13 mouse cellular contexts compared by ENCODE assay signal in the genomic region with DNA sequence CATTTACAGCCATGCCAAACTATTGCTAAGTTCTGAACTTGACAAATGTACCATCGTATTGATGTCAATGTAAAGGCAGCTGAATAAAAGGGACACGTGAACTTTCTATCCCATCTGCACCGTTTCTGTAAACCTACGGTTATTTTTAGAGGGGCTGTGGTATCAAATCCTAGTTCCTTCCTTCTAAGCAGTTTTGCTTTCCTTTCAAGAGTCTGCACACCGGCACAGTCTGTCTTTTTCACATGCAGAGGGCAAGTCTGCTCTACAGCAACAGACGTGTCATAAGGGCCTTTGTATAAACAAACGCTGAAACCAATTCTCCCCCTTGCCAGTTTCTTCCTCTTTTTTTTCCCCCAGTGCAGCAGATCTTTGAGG. TPM values are rescaled to one million over a fixed set of nuclear protein-coding genes. Genes with fewer than 3 reads are reported as not detected.
A peak's percentile ranks its signal among the peaks of the same experiment; 100 is the strongest.
DNase-seq lines count a peak whose midpoint lies in the region; ATAC-seq and TF ChIP-seq lines count a peak whose summit lies in the region.
"Had no signal": no experiment of that assay in that cellular context is flagged by ENCODE, and none has a peak within 500 bp of the region (broad histone marks: within the 10 kb centered on the region; RNA-seq: fewer than 3 reads in every experiment).

No protein-coding gene starts in this region.

- DNase-seq in kidney, adult 2 months, result peak; percentile 8
- DNase-seq in kidney, postnatal 10 days, result no peak
- peak; percentile 73 to 78 for DNase-seq in B cell, adult 2 months
- DNase-seq in kidney, adult 18-20 months, result no peak
- DNase-seq in adrenal gland, adult 2 months, result no peak
- DNase-seq: adrenal gland, postnatal 36 days; cerebellum, adult 9-11 months had no signal

- no peak overlapping the region for H3K9ac ChIP-seq in midbrain, embryonic 13.5 days (replicated peaks)
- H3K9ac ChIP-seq: intestine, embryonic 15.5 days; limb, embryonic 12.5 days had no signal

- H3K4me2 ChIP-seq in midbrain, embryonic 13.5 days (replicated peaks), result no peak overlapping the region
- H3K4me2 ChIP-seq: intestine, embryonic 15.5 days; limb, embryonic 12.5 days had no signal

- H3K9me3 ChIP-seq in midbrain, embryonic 13.5 days, result no peaks in the 10 kb centered on the region
- H3K9me3 ChIP-seq: intestine, embryonic 15.5 days; limb, embryonic 12.5 days had no signal

- H3K27me3 ChIP-seq in kidney, adult 2 months (replicated peaks; ENCODE audit: control insufficient read depth, insufficient read depth, low read length), result no peaks in the 10 kb centered on the region
- H3K27me3 ChIP-seq in midbrain, embryonic 13.5 days, result no peaks in the 10 kb centered on the region
- H3K27me3 ChIP-seq: intestine, embryonic 15.5 days; limb, embryonic 12.5 days had no signal

- H3K36me3 ChIP-seq in kidney, adult 2 months (ENCODE audit: control insufficient read depth, insufficient read depth, low read length), result peaks cover 2% of the 10 kb centered on the region
- peaks cover 12% of the 10 kb centered on the region for H3K36me3 ChIP-seq in midbrain, embryonic 13.5 days

- peak; percentile 77 for ATAC-seq in common myeloid progenitor, adult 5-6 weeks (replicated peaks; ENCODE audit: low read depth, poor library complexity, severe bottlenecking)
- peak; percentile 80 for ATAC-seq in megakaryocyte progenitor cell, adult 5-6 weeks (replicated peaks; ENCODE audit: poor library complexity)
- no peak for ATAC-seq in midbrain, embryonic 13.5 days
- ATAC-seq: intestine, embryonic 15.5 days had no signal

- TF ChIP-seq CTCF in kidney, adult 2 months (conservative IDR thresholded peaks at IDR 0.05; ENCODE audit: insufficient read depth, insufficient read length, low read depth, low read length), result no peak

- TF ChIP-seq POLR2A in kidney, adult 2 months (IDR thresholded peaks at IDR 0.05; ENCODE audit: low read depth, low read length), result no peak

- no peaks in the 10 kb centered on the region for H3K4me1 ChIP-seq in kidney, adult 2 months (ENCODE audit: control insufficient read depth, insufficient read depth, low read length)
- no peaks in the 10 kb centered on the region for H3K4me1 ChIP-seq in midbrain, embryonic 13.5 days (replicated peaks)
- H3K4me1 ChIP-seq: intestine, embryonic 15.5 days; limb, embryonic 12.5 days had no signal

- no peak overlapping the region for H3K4me3 ChIP-seq in kidney, adult 2 months (ENCODE audit: insufficient read depth, low read depth, low read length)
- no peak overlapping the region for H3K4me3 ChIP-seq in midbrain, embryonic 13.5 days (replicated peaks)
- H3K4me3 ChIP-seq: intestine, embryonic 15.5 days; limb, embryonic 12.5 days; myocyte had no signal

- 49% methylated on average over 7 of the region's 7 CpGs for WGBS in kidney, adult 2 months
- 88% methylated on average over 7 of the region's 7 CpGs for WGBS in midbrain, embryonic 13.5 days

- H3K27ac ChIP-seq in kidney, adult 2 months (ENCODE audit: insufficient read depth, low read depth, low read length), result no peak overlapping the region
- no peak overlapping the region for H3K27ac ChIP-seq in midbrain, embryonic 13.5 days
- H3K27ac ChIP-seq: intestine, embryonic 15.5 days; limb, embryonic 12.5 days had no signal

RNA-seq across cellular contexts. Expression of gene Eif2a, which starts 9.0 kb away (rescaled TPM):
- polyA plus RNA-seq in kidney, adult 2 months (2012; rRNA removed), result 10.6 and 15.4 TPM in 2 replicates
- total RNA-seq in common myeloid progenitor, adult 5-6 weeks (2017), result 139 and 146 TPM in 2 replicates
- 173 and 174 TPM in 2 replicates for total RNA-seq in megakaryocyte progenitor cell, adult 5-6 weeks (2015)
- total RNA-seq in megakaryocyte progenitor cell, adult 5-6 weeks (2017), result 94.7 and 102 TPM in 2 replicates
- 43.3 and 48.3 TPM in 2 replicates for polyA plus RNA-seq in midbrain, embryonic 13.5 days (2015; fragmentation: Nextera tagmentation; extraction: Ambion mirVana)
- 10 to 100 TPM; 47.1 to 49.9 TPM for total RNA-seq in adrenal gland, adult 2 months (2021)
- polyA plus RNA-seq in adrenal gland, adult 2 months (2012; rRNA removed), result 0.74 and 1.0 TPM in 2 replicates

RNA-seq across cellular contexts. Expression of gene Serp1, which starts 9.1 kb away (rescaled TPM):
- polyA plus RNA-seq in kidney, adult 2 months (2012; rRNA removed), result 32.7 and 37.7 TPM in 2 replicates
- total RNA-seq in common myeloid progenitor, adult 5-6 weeks (2017), result 70.9 and 73.1 TPM in 2 replicates
- total RNA-seq in megakaryocyte progenitor cell, adult 5-6 weeks (2015), result 130 and 146 TPM in 2 replicates
- total RNA-seq in megakaryocyte progenitor cell, adult 5-6 weeks (2017), result 136 and 145 TPM in 2 replicates
- polyA plus RNA-seq in midbrain, embryonic 13.5 days (2015; fragmentation: Nextera tagmentation; extraction: Ambion mirVana), result 74.0 and 75.3 TPM in 2 replicates
- total RNA-seq in adrenal gland, adult 2 months (2021), result 100 to 1,000 TPM in 1 of 2 experiments, 10 to 100 TPM in 1; 96.4 to 103 TPM
- 104 and 105 TPM in 2 replicates for polyA plus RNA-seq in adrenal gland, adult 2 months (2012; rRNA removed)

RNA-seq across cellular contexts. Expression of gene Selenot, which starts 59.8 kb away (rescaled TPM):
- polyA plus RNA-seq in kidney, adult 2 months (2012; rRNA removed), result 81.8 and 102 TPM in 2 replicates
- total RNA-seq in common myeloid progenitor, adult 5-6 weeks (2017), result 156 and 164 TPM in 2 replicates
- total RNA-seq in megakaryocyte progenitor cell, adult 5-6 weeks (2015), result 138 and 142 TPM in 2 replicates
- total RNA-seq in megakaryocyte progenitor cell, adult 5-6 weeks (2017), result 176 and 180 TPM in 2 replicates
- polyA plus RNA-seq in midbrain, embryonic 13.5 days (2015; fragmentation: Nextera tagmentation; extraction: Ambion mirVana), result 22.5 and 23.1 TPM in 2 replicates
- 100 to 1,000 TPM; 125 to 149 TPM for total RNA-seq in adrenal gland, adult 2 months (2021)
- polyA plus RNA-seq in adrenal gland, adult 2 months (2012; rRNA removed), result 23.5 and 26.2 TPM in 2 replicates

Comparison
In these comparisons a context has a peak if more than half of its experiments do, and no peak if none do; other contexts are left out.
1. DNase-seq: peak in kidney, adult 2 months (single experiment) and B cell, adult 2 months (2 of 2); none in kidney, postnatal 10 days (single experiment), kidney, adult 18-20 months (single experiment) and adrenal gland, adult 2 months (single experiment).